Mouse (Mus musculus) neural tube, embryonic 11.5 days (tissue): ENCODE measurements around the gene Myo10. TPM values are rescaled to one million over a fixed set of nuclear protein-coding genes. Genes with fewer than 3 reads are reported as not detected.

Experiments
- ATAC-seq: fragments of 200-750 bp; cut with Nextera tagmentation; 2 replicates; pipeline ENCODE4 v1.8.0; 2017; ENCODE audit warnings: moderate number of reproducible peaks, mild to moderate bottlenecking, moderate TSS enrichment, moderate library complexity; ENCODE audit not compliant: insufficient read depth, low FRiP score, low TSS enrichment
- DNase-seq: peaks from one replicate; pipeline ENCODE4 v3.0.0-alpha.2; 2015; ENCODE audit warnings: low spot score
- H3K27ac ChIP-seq: fragments of 300-500 bp; sonication (generic); 2 replicates; pipeline ENCODE4 v1.5.1; 2014; ENCODE audit warnings: low read depth, mild to moderate bottlenecking, low read length
- H3K27me3 ChIP-seq: fragments of 300-500 bp; sonication (generic); 2 replicates; pipeline ENCODE4 v1.6.1; 2014; ENCODE audit warnings: mild to moderate bottlenecking, low read length, mixed read lengths; ENCODE audit not compliant: control insufficient read depth, insufficient read depth
- H3K36me3 ChIP-seq: fragments of 300-500 bp; sonication (generic); 2 replicates; pipeline ENCODE4 v1.6.1; 2014; ENCODE audit warnings: mild to moderate bottlenecking, low read length, moderate library complexity, mixed read lengths; ENCODE audit not compliant: control insufficient read depth, insufficient read depth
- H3K4me1 ChIP-seq: fragments of 300-500 bp; sonication (generic); 2 replicates; pipeline ENCODE4 v1.6.1; 2014; ENCODE audit warnings: low read length, mixed read lengths; ENCODE audit not compliant: control insufficient read depth, insufficient read depth
- H3K4me2 ChIP-seq: fragments of 300-500 bp; sonication (generic); 2 replicates; pipeline ENCODE4 v1.6.1; 2014; ENCODE audit warnings: low read depth, mild to moderate bottlenecking, moderate library complexity
- H3K4me3 ChIP-seq: fragments of 300-500 bp; sonication (generic); 2 replicates; pipeline ENCODE4 v1.5.1; 2014; ENCODE audit warnings: low read depth, low read length
- H3K9ac ChIP-seq: fragments of 300-500 bp; sonication (generic); 2 replicates; pipeline ENCODE4 v1.6.1; 2014; ENCODE audit warnings: mild to moderate bottlenecking, low read length
- H3K9me3 ChIP-seq: fragments of 300-500 bp; sonication (generic); 2 replicates; pipeline ENCODE4 v1.6.1; 2016; ENCODE audit warnings: low read length; ENCODE audit not compliant: control insufficient read depth
- WGBS: fragments of 180-500 bp; shearing (Covaris S2); extraction: QIAGEN DNeasy Blood & Tissue Kit; methylation state at CpG from one replicate; pipeline ENCODE4 v1.1.7; 2014; 5-methylcytosine and 5-hydroxymethylcytosine counted together
- polyA plus RNA-seq: library from polyadenylated mRNA; unstranded; fragments of >200 nt; fragmentation: Nextera tagmentation; extraction: Ambion mirVana; gene quantifications from 2 replicates; pipeline ENCODE4 v1.2.1, GENCODE M21; 2014

Gene Myo10
- polyA plus RNA-seq, 1 experiment from 2014 or later: 40.5 TPM

GRCm38 (mm10) chr15:25843086-25843991 is 221.0 kb downstream of the Myo10 start, which contains the start of gene Retreg1:
Gene Retreg1, plus strand, starts transcription at chr15:25843180.
- Histone ChIP-seq H3K9ac (peak within 1 kb of the TSS; percentile 77), H3K4me3 (peak within 1 kb of the TSS; percentile 74), H3K9me3 (no peaks in the 10 kb centered on the region), H3K36me3 (no peaks in the 10 kb centered on the region), H3K27me3 (peaks cover 12% of the 10 kb centered on the region; the same call in 1 of the 2 replicates), H3K4me2 (peak within 1 kb of the TSS; percentile 94), H3K4me1 (no peaks in the 10 kb centered on the region; the same call in 1 of the 2 replicates), H3K27ac (no peak within 1 kb of the TSS)
- peak; percentile 85 for ATAC-seq
- WGBS: under 1% methylated on average over 49 of the region's 72 CpGs
- DNase-seq: peak; percentile 60

- DNase-seq: no peak
These were observed 221.8 kb downstream of the Myo10 start for GRCm38 (mm10) chr15:25844013-25844570.

GRCm38 (mm10) chr15:25844771-25845170 is 222.4 kb downstream of the Myo10 start:
- no peaks in the 10 kb centered on the region; the same call in 1 of the 2 replicates for H3K4me1 ChIP-seq
- no peak for ATAC-seq
- H3K4me2 ChIP-seq: no peak overlapping the region
- H3K4me3 ChIP-seq: no peak overlapping the region
- H3K9me3 ChIP-seq: no peaks in the 10 kb centered on the region
- DNase-seq: no peak
- no peak overlapping the region for H3K9ac ChIP-seq
- H3K36me3 ChIP-seq: no peaks in the 10 kb centered on the region
- H3K27ac ChIP-seq: no peak overlapping the region
- 57% methylated on average over 4 of the region's 4 CpGs for WGBS
- H3K27me3 ChIP-seq: peaks cover 12% of the 10 kb centered on the region; the same call in 1 of the 2 replicates

More at GRCm38 (mm10) chr15:25844013-25844570, 221.8 kb downstream of the Myo10 start:
- H3K36me3 ChIP-seq: no peaks in the 10 kb centered on the region
- H3K27me3 ChIP-seq: peaks cover 12% of the 10 kb centered on the region; the same call in 1 of the 2 replicates
- H3K4me2 ChIP-seq: peak overlapping the region; percentile 94
- H3K4me3 ChIP-seq: peak overlapping the region; percentile 74; the same call in 1 of the 2 replicates
- H3K27ac ChIP-seq: no peak overlapping the region
- no peaks in the 10 kb centered on the region; the same call in 1 of the 2 replicates for H3K4me1 ChIP-seq
- no peak for ATAC-seq
- no peak overlapping the region for H3K9ac ChIP-seq
- 15% methylated on average over 11 of the region's 11 CpGs for WGBS
- no peaks in the 10 kb centered on the region for H3K9me3 ChIP-seq

GRCm38 (mm10) chr15:25847576-25848168 is 225.3 kb downstream of the Myo10 start:
- H3K9ac ChIP-seq: no peak overlapping the region
- no peaks in the 10 kb centered on the region for H3K36me3 ChIP-seq
- no peak overlapping the region for H3K4me3 ChIP-seq
- peaks cover 4% of the 10 kb centered on the region; the same call in 1 of the 2 replicates for H3K27me3 ChIP-seq
- ATAC-seq (no peak), DNase-seq (no peak)
- H3K4me1 ChIP-seq: no peaks in the 10 kb centered on the region; the same call in 1 of the 2 replicates
- H3K9me3 ChIP-seq: no peaks in the 10 kb centered on the region
- H3K27ac ChIP-seq: no peak overlapping the region
- WGBS: 90% methylated on average over 1 of the region's 1 CpGs
- H3K4me2 ChIP-seq: no peak overlapping the region

GRCm38 (mm10) chr15:25850552-25850951 is 228.2 kb downstream of the Myo10 start:
- Histone ChIP-seq H3K27ac (no peak overlapping the region), H3K9ac (no peak overlapping the region), H3K4me3 (no peak overlapping the region), H3K27me3 (no peaks in the 10 kb centered on the region), H3K9me3 (no peaks in the 10 kb centered on the region), H3K36me3 (no peaks in the 10 kb centered on the region), H3K4me1 (no peaks in the 10 kb centered on the region), H3K4me2 (no peak overlapping the region)
- WGBS: 75% methylated on average over 11 of the region's 11 CpGs
- DNase-seq: no peak
- no peak for ATAC-seq

GRCm38 (mm10) chr15:25854270-25854904 is 232.1 kb downstream of the Myo10 start:
- Histone ChIP-seq H3K4me3 (no peak overlapping the region), H3K9ac (no peak overlapping the region), H3K36me3 (no peaks in the 10 kb centered on the region), H3K27ac (no peak overlapping the region), H3K4me2 (no peak overlapping the region), H3K9me3 (no peaks in the 10 kb centered on the region), H3K4me1 (no peaks in the 10 kb centered on the region), H3K27me3 (no peaks in the 10 kb centered on the region)
- WGBS: 74% methylated on average over 18 of the region's 18 CpGs
- DNase-seq (no peak), ATAC-seq (no peak)

GRCm38 (mm10) chr15:25858611-25859058 is 236.3 kb downstream of the Myo10 start:
- no peak overlapping the region for H3K9ac ChIP-seq
- no peak for ATAC-seq
- no peaks in the 10 kb centered on the region for H3K27me3 ChIP-seq
- no peak overlapping the region for H3K4me3 ChIP-seq
- 72% methylated on average over 12 of the region's 12 CpGs for WGBS
- no peak for DNase-seq
- no peak overlapping the region for H3K27ac ChIP-seq
- no peaks in the 10 kb centered on the region for H3K36me3 ChIP-seq
- no peaks in the 10 kb centered on the region for H3K9me3 ChIP-seq
- no peaks in the 10 kb centered on the region for H3K4me1 ChIP-seq
- H3K4me2 ChIP-seq: no peak overlapping the region

GRCm38 (mm10) chr15:25859469-25859868 is 237.1 kb downstream of the Myo10 start:
- DNase-seq: no peak
- H3K9me3 ChIP-seq: no peaks in the 10 kb centered on the region
- no peak overlapping the region for H3K4me2 ChIP-seq
- H3K27ac ChIP-seq: no peak overlapping the region
- H3K4me3 ChIP-seq: no peak overlapping the region
- H3K36me3 ChIP-seq: no peaks in the 10 kb centered on the region
- H3K4me1 ChIP-seq: no peaks in the 10 kb centered on the region
- no peak for ATAC-seq
- H3K27me3 ChIP-seq: no peaks in the 10 kb centered on the region
- no peak overlapping the region for H3K9ac ChIP-seq
- WGBS: 62% methylated on average over 3 of the region's 3 CpGs
